Comparison of ENCODE assay signal across 12 mouse cellular contexts in the genomic region with DNA sequence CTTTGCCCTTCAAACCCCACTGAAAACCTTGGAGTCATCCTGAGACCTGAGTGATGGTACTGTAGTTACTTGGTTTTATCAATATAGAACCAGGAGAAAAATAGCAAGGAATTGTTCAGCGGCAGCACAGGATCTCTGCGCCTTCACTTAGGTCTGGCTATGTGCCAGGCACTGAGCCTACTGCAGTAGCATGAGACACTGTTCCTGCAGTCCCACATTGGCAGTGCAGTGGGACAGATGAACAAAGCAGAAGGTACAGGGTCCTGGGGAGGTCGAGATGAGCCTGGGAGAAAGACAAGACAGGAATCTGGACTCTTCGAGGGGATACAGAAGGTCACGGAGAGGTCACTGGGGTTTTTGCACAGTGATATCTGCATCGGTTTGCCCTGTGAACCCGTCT.
DNase-seq lines count a peak whose midpoint lies in the region; ATAC-seq and TF ChIP-seq lines count a peak whose summit lies in the region.
"Had no signal": no experiment of that assay in that cellular context is flagged by ENCODE, and none has a peak within 500 bp of the region (broad histone marks: within the 10 kb centered on the region; RNA-seq: fewer than 3 reads in every experiment).

No protein-coding gene starts in this region.

- no peaks in the 10 kb centered on the region for H3K9me3 ChIP-seq in liver, embryonic 11.5 days (ENCODE audit: control insufficient read depth, low read length)
- H3K9me3 ChIP-seq in liver, embryonic 12.5 days (replicated peaks): no peaks in the 10 kb centered on the region
- H3K9me3 ChIP-seq in kidney, embryonic 16.5 days (ENCODE audit: low read length): no peaks in the 10 kb centered on the region
- H3K9me3 ChIP-seq: midbrain, embryonic 10.5 days had no signal

- peaks cover 3% of the 10 kb centered on the region; the same call in 1 of the 2 replicates for H3K4me1 ChIP-seq in heart, adult 2 months (ENCODE audit: control insufficient read depth, insufficient read depth, low read length)
- peaks cover 4% of the 10 kb centered on the region; the same call in 1 of the 2 replicates for H3K4me1 ChIP-seq in liver, embryonic 11.5 days (replicated peaks; ENCODE audit: control insufficient read depth, insufficient read depth, low read length)
- peaks cover 14% of the 10 kb centered on the region; the same call in 1 of the 2 replicates for H3K4me1 ChIP-seq in liver, embryonic 12.5 days
- H3K4me1 ChIP-seq in kidney, embryonic 16.5 days (ENCODE audit: insufficient read depth, low read length): peaks cover 24% of the 10 kb centered on the region

- no peaks in the 10 kb centered on the region for H3K27me3 ChIP-seq in heart, adult 2 months (ENCODE audit: control insufficient read depth, insufficient read depth, low read length)
- H3K27me3 ChIP-seq in liver, embryonic 11.5 days (replicated peaks; ENCODE audit: control insufficient read depth, insufficient read depth, low read length): no peaks in the 10 kb centered on the region
- 0 out of 2 replicates have a peak, but pooled peaks cover 3% of the 10 kb centered on the region for H3K27me3 ChIP-seq in liver, embryonic 12.5 days (replicated peaks)
- H3K27me3 ChIP-seq in kidney, embryonic 16.5 days (ENCODE audit: insufficient read depth, low read length): no peaks in the 10 kb centered on the region

- intact Hi-C loops in heart, adult 2 months (cut with DNase I): no loop called here

- no peak overlapping the region for H3K4me3 ChIP-seq in heart, adult 2 months
- H3K4me3 ChIP-seq in liver, embryonic 11.5 days (ENCODE audit: low read depth, low read length): no peak overlapping the region
- H3K4me3 ChIP-seq in liver, embryonic 12.5 days: no peak overlapping the region
- no peak overlapping the region for H3K4me3 ChIP-seq in kidney, embryonic 16.5 days (ENCODE audit: low read length)
- H3K4me3 ChIP-seq: midbrain, embryonic 10.5 days had no signal

- no peak for TF ChIP-seq CTCF in heart, adult 2 months (IDR thresholded peaks at IDR 0.05)

- H3K79me2 ChIP-seq in heart, adult 2 months (replicated peaks; ENCODE audit: control insufficient read depth, insufficient read depth, low read length): no peaks in the 10 kb centered on the region

- 43% methylated on average over 7 of the region's 7 CpGs for WGBS in heart, adult 2 months
- WGBS in liver, embryonic 11.5 days: 56% methylated on average over 7 of the region's 7 CpGs
- 53% methylated on average over 7 of the region's 7 CpGs for WGBS in liver, embryonic 12.5 days (ENCODE audit: insufficient replicate concordance)
- WGBS in kidney, embryonic 16.5 days: 44% methylated on average over 7 of the region's 7 CpGs

- no peak for TF ChIP-seq POLR2A in heart, adult 2 months (IDR thresholded peaks at IDR 0.05; ENCODE audit: insufficient read depth, low read depth, low read length)

- no peaks in the 10 kb centered on the region for H3K36me3 ChIP-seq in heart, adult 2 months (ENCODE audit: control insufficient read depth, insufficient read depth, low read length)
- no peaks in the 10 kb centered on the region for H3K36me3 ChIP-seq in liver, embryonic 11.5 days (ENCODE audit: control insufficient read depth, insufficient read depth, low read length)
- no peaks in the 10 kb centered on the region for H3K36me3 ChIP-seq in liver, embryonic 12.5 days
- no peaks in the 10 kb centered on the region for H3K36me3 ChIP-seq in kidney, embryonic 16.5 days (ENCODE audit: insufficient read depth, low read length)
- H3K36me3 ChIP-seq: midbrain, embryonic 10.5 days had no signal

- no peak overlapping the region for H3K9ac ChIP-seq in heart, adult 2 months (ENCODE audit: low read depth, low read length)
- no peak overlapping the region for H3K9ac ChIP-seq in liver, embryonic 11.5 days (ENCODE audit: low read depth, low read length)
- no peak overlapping the region for H3K9ac ChIP-seq in liver, embryonic 12.5 days
- H3K9ac ChIP-seq in kidney, embryonic 16.5 days (replicated peaks; ENCODE audit: low read length): no peak overlapping the region

- H3K27ac ChIP-seq in heart, adult 2 months: no peak overlapping the region
- no peak overlapping the region for H3K27ac ChIP-seq in liver, embryonic 11.5 days (ENCODE audit: low read depth, low read length)
- no peak overlapping the region for H3K27ac ChIP-seq in liver, embryonic 12.5 days
- no peak overlapping the region for H3K27ac ChIP-seq in kidney, embryonic 16.5 days (ENCODE audit: low read length)
- H3K27ac ChIP-seq: hindbrain, postnatal 0 days; midbrain, embryonic 10.5 days had no signal

- 0 out of 2 replicates have a peak, but pooled peaks have one; percentile 18 for ATAC-seq in liver, embryonic 11.5 days (replicated peaks; ENCODE audit: low FRiP score)
- ATAC-seq in liver, embryonic 12.5 days: no peak
- 0 out of 2 replicates have a peak, but pooled peaks have one; percentile 35 for ATAC-seq in kidney, embryonic 16.5 days (ENCODE audit: low FRiP score, low TSS enrichment)
- ATAC-seq: forebrain, embryonic 16.5 days; hindbrain, postnatal 0 days had no signal

- DNase-seq in adrenal gland, postnatal 25 days: peak; percentile 25
- DNase-seq in adrenal gland, adult 8-10 months: no peak
- DNase-seq in heart, adult 11 months: peak; percentile 88
- no peak for DNase-seq in heart, adult 2 months
- peak; percentile 23 for DNase-seq in liver, embryonic 11.5 days (ENCODE audit: low spot score)
- no peak for DNase-seq in B cell, adult 2 months
- DNase-seq: cerebellum, adult 11 months had no signal

- no peak for TF ChIP-seq EP300 in heart, adult 2 months (IDR thresholded peaks at IDR 0.05; ENCODE audit: insufficient read depth, low read depth, low read length)

- H3K4me2 ChIP-seq in liver, embryonic 11.5 days: no peak overlapping the region
- no peak overlapping the region for H3K4me2 ChIP-seq in liver, embryonic 12.5 days
- H3K4me2 ChIP-seq in kidney, embryonic 16.5 days (replicated peaks; ENCODE audit: low read depth, low read length): no peak overlapping the region

Comparison
In these comparisons a context has a peak if more than half of its experiments do, and no peak if none do; other contexts are left out.
1. DNase-seq: peak in adrenal gland, postnatal 25 days (single experiment), heart, adult 11 months (single experiment) and liver, embryonic 11.5 days (single experiment); none in adrenal gland, adult 8-10 months (single experiment), heart, adult 2 months (0 of 2) and B cell, adult 2 months (0 of 2).